Mouse (Mus musculus) lung, postnatal 36 days (tissue): ENCODE data around the gene Zfp512b.

Experiments
- DNase-seq: peaks from one replicate; pipeline ENCODE4 v3.0.0; 2022; ENCODE audit warnings: mixed read lengths

Gene Zfp512b

DNA sequence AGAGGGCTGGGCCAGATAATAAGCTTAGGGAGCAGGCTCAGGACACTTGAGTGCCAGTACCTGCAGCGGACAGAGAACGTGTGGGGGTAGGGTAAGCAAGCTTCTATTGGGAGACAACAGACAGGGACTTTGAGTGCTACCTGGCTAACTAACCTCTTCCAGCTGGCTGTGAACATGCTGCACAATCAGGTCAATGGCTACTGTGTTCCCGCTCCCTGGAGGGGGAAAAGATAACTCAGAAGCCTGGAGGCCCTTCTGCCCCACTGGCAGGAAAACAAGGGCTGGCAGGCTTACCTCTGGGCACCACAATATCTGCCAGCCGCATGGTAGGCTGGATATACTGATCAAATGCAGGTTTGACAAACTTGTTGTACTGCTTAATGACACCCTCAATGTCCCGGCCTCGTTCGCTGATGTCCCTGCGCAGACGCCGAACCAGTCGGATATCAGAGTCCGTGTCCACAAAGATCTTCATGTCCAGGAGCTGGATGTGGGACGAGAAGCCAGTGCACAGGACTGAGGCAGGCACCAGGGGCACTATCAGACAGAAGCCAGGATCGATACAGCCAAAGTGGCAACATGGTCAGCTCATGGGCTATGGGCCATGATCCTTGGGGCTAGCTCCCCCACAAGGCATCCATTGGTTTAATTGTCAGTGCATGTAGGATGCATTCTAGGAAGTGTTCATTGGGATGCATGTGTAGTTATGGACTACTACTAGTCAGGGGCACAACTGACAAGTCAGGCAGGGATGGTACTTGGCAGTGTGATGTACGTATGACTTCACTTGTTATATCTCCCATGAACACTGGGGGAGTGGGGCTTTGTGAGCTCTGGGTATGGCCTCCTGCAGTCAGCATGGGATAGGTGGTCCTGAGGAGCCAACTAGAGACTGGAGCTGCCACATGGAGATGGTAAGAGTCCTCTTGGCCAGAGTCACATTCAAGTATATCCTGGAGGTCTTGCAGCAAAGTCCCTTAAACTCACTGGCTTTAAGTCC, 19.4 kb downstream of the Zfp512b start:
- no peak for DNase-seq

DNA sequence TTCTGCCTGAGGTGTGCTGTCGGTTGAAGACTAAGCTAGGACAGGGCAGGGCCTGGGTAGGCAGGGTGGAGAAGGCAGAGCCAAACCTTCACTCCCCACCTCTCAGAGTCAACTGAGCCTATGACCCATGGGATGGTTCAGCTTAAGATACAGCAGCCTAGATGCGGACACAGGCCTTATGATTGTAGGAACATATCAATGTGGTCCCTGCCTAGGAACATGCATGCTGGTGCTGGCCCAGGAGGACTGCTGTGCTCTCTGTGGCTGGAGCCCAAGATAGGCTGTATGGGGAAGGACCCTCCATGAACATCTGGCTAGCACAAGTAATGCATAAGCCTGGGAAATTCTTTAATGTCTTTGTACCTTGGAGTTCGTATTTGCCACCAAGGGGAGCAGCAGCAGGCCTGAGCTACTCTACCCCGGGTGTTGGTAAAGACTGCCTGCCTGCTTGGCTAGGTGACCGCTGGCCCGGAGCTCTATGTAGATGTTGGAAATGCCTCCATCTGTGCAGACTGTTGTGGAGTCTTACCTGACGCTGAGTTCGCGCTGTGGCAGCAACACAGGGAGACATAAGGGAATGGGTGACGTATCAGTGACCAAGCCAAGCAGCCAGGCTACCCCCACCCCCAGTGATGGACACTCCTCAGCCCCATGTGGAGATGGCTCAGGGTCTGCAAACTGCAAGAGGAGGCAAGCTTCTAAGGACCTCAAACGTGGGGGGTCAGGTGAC, 20.5 kb downstream of the Zfp512b start:
- no peak for DNase-seq

DNA sequence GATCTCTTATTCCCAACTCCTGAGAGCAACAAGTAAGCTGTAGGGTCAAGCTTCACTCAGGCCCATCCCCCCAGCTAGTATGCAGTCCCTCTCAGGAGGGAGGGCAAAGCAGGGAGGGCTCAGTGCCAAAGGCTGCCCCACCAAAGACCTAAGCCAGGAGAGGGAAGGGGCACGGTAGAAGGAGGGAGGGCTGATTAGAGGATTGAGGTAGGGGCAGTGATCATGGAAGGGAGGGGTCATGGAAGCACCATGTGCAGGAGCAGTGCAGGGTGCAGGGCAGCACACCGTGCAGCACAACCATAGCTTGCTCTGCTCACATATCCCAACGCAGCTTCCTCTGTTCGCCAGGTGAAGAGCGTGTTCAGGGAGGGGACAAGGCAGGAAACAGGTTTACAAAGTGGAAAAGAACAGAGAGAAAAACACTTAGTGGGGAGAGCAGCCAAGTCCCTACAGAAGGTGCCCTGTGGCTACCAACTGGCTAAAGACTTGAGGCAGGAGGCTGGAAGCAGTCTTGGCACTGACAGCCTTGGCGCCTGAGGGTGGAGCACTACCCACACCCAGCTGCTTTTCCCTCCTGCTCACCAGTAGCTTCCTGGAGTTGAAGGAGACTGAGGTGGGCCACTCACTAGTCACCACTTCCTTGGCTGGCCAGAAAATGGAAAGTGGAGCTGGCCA, 21.5 kb downstream of the Zfp512b start:
- DNase-seq, result no peak

DNA sequence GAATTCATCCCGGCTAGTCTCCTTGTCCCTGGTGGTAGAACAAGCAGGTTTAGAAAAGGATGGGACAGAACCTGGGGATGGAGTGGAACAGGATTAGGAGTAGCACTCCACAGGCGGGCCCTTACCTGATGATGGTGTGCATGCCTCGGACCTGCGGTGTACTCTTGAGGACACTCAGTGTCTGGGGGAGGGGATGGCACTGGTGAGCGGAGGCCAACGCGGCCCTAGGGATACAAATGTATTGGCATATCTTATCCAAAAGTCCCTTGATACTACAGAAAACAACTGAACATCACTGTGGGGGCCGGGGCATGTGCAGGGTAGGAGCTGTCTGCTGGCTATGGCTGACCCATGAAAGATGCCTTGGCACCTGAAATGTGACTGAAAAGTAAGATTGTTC, 22.2 kb downstream of the Zfp512b start:
- DNase-seq, result no peak

DNA sequence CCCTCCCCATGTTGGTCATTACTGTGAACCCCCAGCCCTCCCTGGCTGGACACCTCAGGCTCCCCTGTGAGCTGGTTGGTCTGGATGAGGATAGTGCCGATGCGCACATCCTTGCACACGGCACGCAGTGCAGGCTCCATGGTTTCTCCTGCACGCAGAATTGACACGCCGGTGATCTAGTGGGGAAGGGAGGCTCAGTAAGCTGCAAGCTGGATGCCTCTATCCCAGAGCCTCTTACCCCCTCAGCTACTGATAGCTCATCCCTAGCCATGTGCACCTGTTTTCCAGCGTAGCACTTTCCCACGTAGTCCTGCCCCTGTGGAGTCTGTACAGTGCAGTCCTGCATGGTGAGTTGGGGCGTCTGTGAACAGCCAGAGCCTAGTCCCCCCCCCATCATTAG, 22.7 kb downstream of the Zfp512b start:
- DNase-seq, result no peak

DNA sequence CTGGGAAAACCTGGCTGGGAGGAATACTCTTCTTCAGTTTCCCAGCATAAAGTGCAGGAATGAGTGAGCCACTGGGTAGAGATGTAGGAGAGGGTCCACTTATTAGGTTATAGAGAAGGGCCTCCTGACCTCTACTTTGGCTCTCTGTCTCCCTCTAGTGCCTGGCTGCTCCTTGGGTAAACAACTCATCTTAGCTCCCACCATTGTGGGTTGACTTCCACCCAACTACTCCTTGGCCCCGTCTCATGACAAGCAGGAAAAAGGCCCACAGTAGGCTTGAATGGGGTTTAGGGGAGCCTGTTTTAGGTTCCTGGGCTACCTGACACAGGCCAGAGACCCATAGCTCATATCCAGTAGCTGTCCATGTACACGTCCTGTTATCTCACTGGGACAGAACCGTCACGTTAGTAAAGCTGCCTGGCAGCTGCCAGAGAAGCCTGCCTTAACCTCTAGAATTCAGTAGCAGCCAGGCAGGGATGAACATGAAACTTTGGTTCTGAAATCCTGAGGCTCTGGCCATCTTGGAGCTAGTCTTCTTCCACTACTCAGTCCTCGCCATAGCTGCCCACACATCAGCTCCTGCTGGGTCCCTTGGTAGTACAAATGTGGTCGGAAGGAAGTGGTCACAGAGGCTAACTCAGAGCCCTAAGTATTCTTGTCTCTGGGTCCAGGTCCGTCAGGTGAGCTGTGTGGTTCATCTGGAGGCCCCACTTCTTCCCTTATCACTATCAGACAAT, 24.2 kb downstream of the Zfp512b start:
- peak; percentile 80 for DNase-seq

DNA sequence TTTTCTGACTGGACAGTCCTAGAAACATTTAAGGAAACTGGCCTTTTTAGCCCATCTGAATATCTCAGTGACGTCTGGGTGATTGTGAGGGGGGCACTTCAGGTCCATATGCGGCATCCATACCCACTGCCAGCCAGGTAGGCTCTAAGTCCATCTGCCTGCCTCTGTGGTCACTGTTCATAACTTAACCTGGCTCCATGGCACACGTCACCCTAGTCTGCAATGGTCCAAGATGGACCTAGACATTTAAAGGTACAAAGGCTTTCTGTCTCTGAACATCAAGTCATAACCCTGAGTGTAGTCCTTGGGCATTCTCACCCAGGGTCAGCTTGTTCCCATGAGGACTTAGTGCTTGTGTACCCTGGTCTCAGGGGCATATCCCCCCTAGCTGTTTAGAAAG, 25.3 kb downstream of the Zfp512b start:
- DNase-seq, result no peak

DNA sequence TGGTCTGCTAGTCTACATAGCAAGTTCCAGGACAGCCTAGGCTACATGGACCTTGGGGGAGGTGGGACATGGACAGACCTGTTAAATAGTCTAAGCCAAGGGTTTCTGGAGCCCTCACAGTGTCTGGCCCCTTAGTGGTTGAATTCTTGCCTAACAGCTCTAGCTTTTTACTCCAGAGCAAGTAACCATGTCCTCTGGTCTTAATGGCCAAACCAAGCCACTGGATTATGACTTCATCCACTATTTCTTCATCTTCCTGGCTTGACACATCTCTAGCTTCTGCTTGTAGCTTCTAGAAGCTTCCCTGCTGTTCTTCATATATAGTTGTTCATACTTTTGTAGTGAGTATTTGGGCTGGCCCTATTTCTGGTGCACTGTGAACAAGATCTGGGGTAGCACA, 38.8 kb downstream of the Zfp512b start:
- peak; percentile 34 for DNase-seq

DNA sequence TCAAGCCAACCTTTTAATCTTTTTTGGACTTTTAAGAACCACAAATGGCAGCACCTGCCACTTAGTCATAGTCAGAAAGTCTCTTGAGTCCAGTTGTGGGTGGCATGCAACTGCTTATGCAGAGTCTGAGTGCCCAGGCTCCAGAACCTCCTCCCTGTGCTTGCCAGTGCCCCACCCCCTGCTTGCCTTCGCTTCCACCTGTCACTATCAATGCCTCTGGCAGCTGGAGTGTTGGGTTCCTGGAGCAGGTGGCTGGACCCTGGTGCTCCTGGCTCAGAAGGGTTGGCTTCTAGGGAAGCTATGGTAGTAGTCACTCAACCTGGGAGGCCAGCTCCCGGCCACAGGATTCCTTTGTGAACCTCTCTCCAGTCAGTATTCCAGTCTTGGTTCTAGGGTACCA, 42.4 kb downstream of the Zfp512b start:
- DNase-seq, result no peak

DNA sequence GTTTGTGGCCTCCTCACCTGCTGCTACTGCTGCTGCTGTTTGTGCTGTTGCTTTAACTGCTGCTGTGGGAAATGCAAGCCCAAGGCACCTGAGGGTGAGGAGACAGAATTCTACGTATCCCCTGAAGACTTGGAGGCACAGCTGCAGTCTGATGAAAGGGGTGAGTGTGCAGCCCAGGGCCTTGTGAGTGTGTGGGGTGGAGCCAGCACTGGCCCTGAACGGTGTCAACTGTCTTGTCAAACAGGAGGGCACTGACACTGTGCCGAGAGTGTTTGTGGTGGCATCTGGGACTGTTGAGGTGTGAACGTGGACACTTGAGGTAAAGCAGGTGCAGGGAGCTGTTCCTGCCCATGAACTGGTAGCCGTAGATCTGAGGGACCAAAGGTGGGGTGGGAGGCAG, 43.9 kb downstream of the Zfp512b start:
- DNase-seq, result no peak

DNA sequence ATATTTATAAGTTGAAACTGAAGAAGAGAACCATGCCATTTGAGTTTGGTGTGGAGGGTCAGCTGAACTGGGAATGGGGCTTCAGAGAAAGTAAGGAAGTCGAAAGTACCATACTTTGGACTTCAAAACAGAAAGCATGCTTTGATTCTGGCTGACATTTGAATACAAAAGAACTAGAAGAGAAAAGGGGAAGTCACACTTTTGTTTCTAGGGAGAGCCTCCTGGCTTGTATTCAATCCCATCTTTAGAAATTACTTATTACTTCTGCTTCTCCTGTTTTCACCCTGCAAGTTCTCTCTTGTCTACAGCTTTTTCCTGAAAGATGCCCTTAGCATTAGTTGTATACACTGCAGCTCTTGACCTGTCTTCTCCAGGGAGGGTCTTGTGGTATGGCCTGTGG, 44.4 kb downstream of the Zfp512b start:
- DNase-seq, result no peak

DNA sequence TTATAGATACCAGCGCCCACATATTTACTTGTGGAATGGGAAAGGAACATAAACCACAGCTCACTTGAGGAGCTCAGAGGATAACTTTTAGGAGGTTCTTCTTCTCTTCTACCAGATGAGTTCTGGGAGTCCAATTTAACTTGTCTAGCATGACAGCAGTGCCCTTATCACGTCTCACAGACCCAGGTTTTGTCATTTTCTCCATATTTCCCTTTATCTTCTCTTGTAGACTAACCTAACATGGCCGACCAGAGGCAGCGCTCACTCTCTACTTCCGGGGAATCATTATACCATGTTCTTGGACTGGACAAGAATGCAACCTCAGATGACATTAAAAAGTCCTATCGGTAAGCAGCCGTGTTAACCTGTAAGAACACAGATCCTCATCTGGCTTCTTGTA, 46.5 kb downstream of the Zfp512b start:
- no peak for DNase-seq

DNA sequence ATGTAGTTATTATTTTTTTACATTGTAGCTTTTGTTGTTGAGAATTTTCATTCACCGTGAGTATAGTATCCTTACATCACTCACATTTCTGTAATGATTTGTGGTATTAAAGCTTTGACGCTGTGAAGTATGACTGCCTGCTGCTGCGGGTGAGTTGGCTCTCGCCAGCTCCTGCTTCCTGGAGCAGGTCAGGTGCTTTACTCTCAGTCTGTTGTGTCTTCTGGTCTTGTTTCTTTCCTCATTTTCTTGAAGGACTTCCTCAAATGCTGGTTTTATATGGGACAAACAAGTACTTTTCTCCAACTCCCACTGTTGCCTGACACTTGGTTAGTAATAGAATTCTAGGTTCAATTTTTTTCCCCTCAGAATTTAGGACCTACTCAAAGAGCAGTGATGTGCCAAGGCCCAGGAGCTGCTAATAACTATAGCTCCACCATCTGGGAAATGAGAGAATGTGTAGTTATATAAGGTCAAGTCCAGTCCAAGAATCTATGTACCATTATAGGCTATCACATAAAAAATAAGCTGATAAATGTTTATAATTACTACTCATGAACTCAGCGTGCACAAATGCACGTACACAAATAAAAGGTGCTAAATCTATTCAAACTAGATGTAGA, 50.7 kb downstream of the Zfp512b start:
- peak; percentile 17 for DNase-seq

DNA sequence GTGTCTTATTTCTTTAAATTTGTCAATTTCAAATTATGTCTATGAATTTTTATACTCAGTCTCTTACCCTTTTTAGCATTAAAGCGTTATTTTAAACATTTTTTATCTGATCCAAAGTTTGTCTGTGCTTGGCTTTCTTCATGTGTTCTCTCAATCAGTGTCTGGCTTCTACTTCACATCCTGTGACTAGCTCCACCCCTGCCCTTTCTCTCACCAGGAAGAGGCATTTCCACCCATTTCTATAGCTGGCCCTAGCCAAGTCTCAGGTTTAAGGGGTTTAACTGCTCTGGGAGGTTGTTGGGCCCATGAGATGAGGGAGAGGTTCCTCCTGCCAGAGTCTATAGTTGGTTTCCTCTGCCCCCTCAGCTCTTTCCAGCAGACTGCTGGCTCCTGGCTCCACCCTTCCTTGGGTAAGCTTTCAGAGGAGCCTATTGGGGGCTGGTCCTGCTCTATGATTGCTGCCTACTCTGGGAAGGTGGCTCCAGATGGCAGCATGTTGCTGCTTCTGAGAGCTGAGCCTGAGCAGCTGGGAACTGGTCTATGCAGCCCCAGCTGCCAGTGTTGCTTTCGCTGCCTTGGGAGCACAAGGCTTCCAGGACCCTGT, 55.1 kb downstream of the Zfp512b start:
- DNase-seq, result peak; percentile 48

DNA sequence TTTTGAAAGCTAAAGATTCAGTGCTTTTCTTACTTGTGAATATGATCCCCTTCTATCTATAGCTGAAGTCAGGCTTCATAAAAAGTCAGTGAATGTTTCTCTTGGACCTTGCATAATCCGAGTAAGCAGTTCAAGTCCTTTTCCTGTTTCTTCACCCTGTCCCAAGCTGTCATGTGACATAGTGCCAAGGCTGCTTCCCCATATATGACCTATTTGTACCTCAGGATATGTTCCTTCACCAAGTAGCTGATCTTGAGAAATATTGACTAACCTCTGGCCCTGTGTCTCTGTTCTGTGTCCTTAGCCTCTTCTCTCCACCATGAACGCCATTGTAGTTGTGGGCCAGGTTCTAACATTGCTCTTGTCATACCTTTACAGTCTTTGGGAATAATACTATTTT, 56.2 kb downstream of the Zfp512b start:
- peak; percentile 65 for DNase-seq

DNA sequence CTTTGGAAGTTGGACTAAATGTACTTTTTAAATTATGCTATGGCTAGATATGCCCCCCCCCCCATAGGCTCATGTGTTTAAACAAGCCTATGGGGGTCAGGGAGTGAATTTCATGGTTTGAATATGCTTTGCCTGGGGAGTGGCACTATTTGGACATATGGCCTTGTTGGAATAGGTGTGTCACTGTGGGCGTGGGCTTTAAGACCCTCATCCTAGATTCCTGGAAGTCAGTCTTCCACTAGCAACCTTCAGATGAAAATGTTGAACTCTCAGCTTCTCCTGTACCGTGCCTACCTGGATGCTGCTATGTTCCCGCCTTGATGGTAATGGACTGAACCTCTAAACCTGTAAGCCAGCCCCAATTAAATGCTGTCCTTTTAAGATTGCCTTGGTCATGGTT, 60.0 kb downstream of the Zfp512b start:
- DNase-seq, result no peak
